In the genomic region with DNA sequence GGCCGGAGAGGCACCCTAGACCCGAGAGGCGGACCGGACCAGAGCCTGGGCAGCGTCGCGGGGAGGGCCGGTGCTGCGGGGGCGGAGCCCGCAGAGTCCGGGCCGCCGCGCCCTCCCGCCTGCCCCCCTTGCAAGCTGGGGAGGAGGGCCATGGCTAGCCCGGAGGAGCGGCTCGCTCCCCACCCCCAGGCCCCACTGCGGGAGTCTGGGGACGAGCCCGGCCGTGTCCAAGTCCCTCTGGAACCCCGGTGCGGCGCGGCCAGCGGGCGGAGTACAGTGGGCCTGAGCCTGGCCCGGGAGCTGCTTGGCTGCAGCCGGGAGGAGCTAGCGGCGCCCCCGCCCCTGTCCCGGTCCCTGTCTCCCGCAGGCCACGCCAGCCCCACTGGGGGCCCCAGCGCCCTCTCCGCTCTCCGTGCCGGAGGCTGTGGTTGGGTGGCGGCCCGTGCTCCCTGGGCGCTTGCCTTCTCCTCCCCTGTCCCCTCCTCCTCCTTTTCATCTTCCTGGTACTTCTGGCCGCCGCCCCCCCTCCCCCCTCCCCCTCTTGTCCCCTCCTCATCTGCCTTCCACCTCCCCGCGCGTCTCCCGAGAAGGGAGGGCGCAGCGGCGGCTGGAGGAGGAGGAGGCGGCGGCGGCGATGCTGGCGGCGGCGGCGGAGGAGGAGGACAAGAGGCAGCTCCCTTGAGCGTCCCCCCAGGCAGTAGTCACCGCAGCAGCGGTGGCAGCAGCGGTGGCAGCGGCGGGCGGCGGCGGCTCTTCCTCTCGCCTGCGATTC, we compare ENCODE assay signal across 8 mouse cellular contexts.
A peak's percentile ranks its signal among the peaks of the same experiment; 100 is the strongest.
DNase-seq lines count a peak whose midpoint lies in the region; ATAC-seq and TF ChIP-seq lines count a peak whose summit lies in the region.

No protein-coding gene starts in this region.

- peak overlapping the region; percentile 86 for H3K27ac ChIP-seq in gastrocnemius, adult 2 months
- peak overlapping the region; percentile 86 for H3K27ac ChIP-seq in hindbrain, embryonic 15.5 days (replicated peaks)

- DNase-seq in ZHBTc4 (ENCODE audit: low read depth, low spot score): peak; percentile 79
- peak; percentile 48 for DNase-seq in cerebellum, adult 9-10 months
- peak; percentile 86 for DNase-seq in gastrocnemius, adult 2 months
- DNase-seq in left cerebral cortex, adult 8-10 months (ENCODE audit: low spot score in 2 of 2): peak; percentile 50 to 56
- peak; percentile 6 for DNase-seq in lung, postnatal 36 days
- DNase-seq in right cerebral cortex, postnatal 10 days (ENCODE audit: low spot score in 2 of 2): peak; percentile 85
- no peak for DNase-seq in spleen, postnatal 36 days (ENCODE audit: low spot score in 2 of 2)

- WGBS in hindbrain, embryonic 15.5 days: 0% methylated on average over 37 of the region's 72 CpGs

- H3K4me1 ChIP-seq in hindbrain, embryonic 15.5 days (replicated peaks): peaks cover 35% of the 10 kb centered on the region

- TF ChIP-seq CTCF in gastrocnemius, adult 2 months (IDR thresholded peaks at IDR 0.05): no peak

- ATAC-seq in hindbrain, embryonic 15.5 days (ENCODE audit: low FRiP score, low read depth): peak; percentile 81

- no peaks in the 10 kb centered on the region for H3K9me3 ChIP-seq in hindbrain, embryonic 15.5 days

- peak overlapping the region; percentile 80 for H3K9ac ChIP-seq in hindbrain, embryonic 15.5 days

- intact Hi-C loops in gastrocnemius, adult 2 months (cut with DNase I): no loop called here

- peaks cover 24% of the 10 kb centered on the region for H3K27me3 ChIP-seq in hindbrain, embryonic 15.5 days

- peak overlapping the region; percentile 87 for H3K4me3 ChIP-seq in gastrocnemius, adult 2 months
- H3K4me3 ChIP-seq in hindbrain, embryonic 15.5 days: peak overlapping the region; percentile 69

- H3K36me3 ChIP-seq in hindbrain, embryonic 15.5 days: no peaks in the 10 kb centered on the region

- peak overlapping the region; percentile 86 for H3K4me2 ChIP-seq in hindbrain, embryonic 15.5 days

Comparison
In these comparisons a context has a peak if more than half of its experiments do, and no peak if none do; other contexts are left out.
1. DNase-seq: peak in ZHBTc4 (single experiment), cerebellum, adult 9-10 months (single experiment), gastrocnemius, adult 2 months (single experiment), left cerebral cortex, adult 8-10 months (2 of 2), lung, postnatal 36 days (single experiment) and right cerebral cortex, postnatal 10 days (2 of 2); none in spleen, postnatal 36 days (0 of 2).